Mouse (Mus musculus) cortical plate, adult 2 months (tissue): Measurements from ENCODE around the gene Gjc1. TPM values are rescaled to one million over a fixed set of nuclear protein-coding genes. Genes with fewer than 3 reads are reported as not detected.

Source experiments
- H3K27ac ChIP-seq: fragments of 200-500 bp; 2 replicates; pipeline ENCODE4 v1.5.1; 2012; ENCODE audit warnings: low read length, control low read depth, inconsistent platforms; ENCODE audit not compliant: insufficient read depth
- H3K4me1 ChIP-seq: fragments of 200-500 bp; 2 replicates; pipeline ENCODE4 v1.6.1; 2011; ENCODE audit warnings: low read length; ENCODE audit not compliant: control insufficient read depth, insufficient read depth
- H3K4me3 ChIP-seq: fragments of 200-500 bp; 2 replicates; pipeline ENCODE4 v1.5.1; 2011; ENCODE audit warnings: mild to moderate bottlenecking, low read length, control low read depth; ENCODE audit not compliant: insufficient read depth
- CTCF ChIP-seq: fragments of 200-500 bp; IDR thresholded peaks from 2 replicates; pipeline ENCODE4 v1.5.1; 2011; ENCODE audit warnings: mild to moderate bottlenecking, control low read depth, low read length; ENCODE audit not compliant: insufficient read depth; ENCODE audit errors: extremely low read depth
- POLR2A ChIP-seq: fragments of 200-500 bp; IDR thresholded peaks from 2 replicates; pipeline ENCODE4 v1.6.1; 2011; ENCODE audit warnings: mild to moderate bottlenecking, low read length, control low read depth; ENCODE audit not compliant: insufficient read depth; ENCODE audit errors: extremely low read depth
- polyA plus RNA-seq: library from polyadenylated mRNA; depleted of rRNA; stranded (reverse); fragments of >200 nt; gene quantifications from 2 replicates; pipeline ENCODE4 v1.2.3, GENCODE M21; 2012

The Gjc1 gene
- polyA plus RNA-seq, 1 experiment, result 7.6 TPM

DNA sequence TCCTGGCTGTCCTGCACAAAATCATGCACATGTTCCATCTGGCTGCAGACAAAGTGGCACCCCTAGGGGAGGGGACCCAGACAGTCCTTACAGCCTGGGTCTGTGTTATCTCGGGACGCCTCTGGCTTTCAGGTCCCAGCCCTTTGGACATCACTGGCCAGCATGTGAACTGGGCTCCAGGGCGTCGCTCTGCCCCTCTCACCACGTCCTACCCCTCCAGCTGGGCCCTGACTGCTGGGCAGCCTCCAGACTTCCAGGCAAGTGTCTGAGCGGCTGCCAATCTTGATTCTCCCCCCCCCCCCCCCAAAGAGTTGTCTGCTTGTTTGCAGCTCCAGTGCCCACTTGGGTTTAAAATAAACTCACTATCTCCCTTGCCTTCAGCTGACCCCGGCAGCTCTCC, 36.1 kb downstream of the Gjc1 start:
- Histone ChIP-seq H3K4me1 (no peaks in the 10 kb centered on the region), H3K27ac (no peak overlapping the region), H3K4me3 (no peak overlapping the region)
- TF ChIP-seq CTCF (no peak), POLR2A (no peak)

- no peak for TF ChIP-seq CTCF
- no peak for TF ChIP-seq POLR2A
- H3K27ac ChIP-seq, result no peak overlapping the region
- no peaks in the 10 kb centered on the region for H3K4me1 ChIP-seq
- no peak overlapping the region for H3K4me3 ChIP-seq
Measured at GRCm38 (mm10) chr11:102781523-102781922, 38.0 kb downstream of the Gjc1 start.

GRCm38 (mm10) chr11:102780986-102781351, 38.5 kb downstream of the Gjc1 start:
- Histone ChIP-seq H3K27ac (no peak overlapping the region), H3K4me3 (no peak overlapping the region), H3K4me1 (no peaks in the 10 kb centered on the region)
- TF ChIP-seq POLR2A, result no peak
- no peak for TF ChIP-seq CTCF

DNA sequence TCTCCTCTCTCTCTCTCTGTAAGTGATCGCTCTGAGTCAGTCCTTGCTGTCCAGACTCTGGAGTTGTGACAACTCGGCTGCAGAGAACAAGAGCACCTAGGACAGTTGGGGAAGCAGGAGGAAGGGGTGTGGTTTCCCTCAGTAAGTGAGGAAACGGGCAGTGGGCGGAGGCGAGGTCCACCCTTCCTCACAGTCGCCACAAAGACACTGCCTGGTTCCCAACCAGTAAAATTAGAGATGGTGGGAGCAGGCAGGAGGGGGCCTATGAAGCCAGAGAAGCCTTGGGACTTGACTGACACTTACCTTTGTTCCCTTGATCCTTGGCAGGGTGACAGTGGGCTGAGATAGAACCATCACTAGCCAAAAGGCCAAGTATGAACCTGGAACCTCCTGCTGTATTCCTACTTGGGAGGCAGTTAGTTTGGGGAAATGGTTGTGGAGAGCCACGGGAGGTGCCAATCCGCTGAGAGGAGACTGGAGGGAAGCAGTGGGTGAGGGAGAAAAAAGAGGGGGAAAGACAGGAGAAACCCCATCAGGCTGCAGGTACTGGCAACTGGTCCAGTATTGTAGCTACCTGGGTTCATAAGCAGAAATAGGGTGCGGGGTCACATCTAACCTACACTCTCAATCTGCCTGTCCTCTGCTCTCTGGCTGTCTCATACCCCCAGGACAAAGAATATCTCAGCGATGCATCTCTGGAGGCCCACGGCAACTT, 39.1 kb downstream of the Gjc1 start:
- Histone ChIP-seq H3K4me1 (no peaks in the 10 kb centered on the region), H3K4me3 (no peak overlapping the region), H3K27ac (no peak overlapping the region; the same call in 1 of the 2 replicates)
- TF ChIP-seq CTCF (no peak), POLR2A (peak; percentile 24; the same call in 1 of the 2 replicates)

- Histone ChIP-seq H3K27ac (peak overlapping the region; percentile 22; the same call in 1 of the 2 replicates), H3K4me1 (no peaks in the 10 kb centered on the region), H3K4me3 (no peak overlapping the region)
- TF ChIP-seq CTCF, result no peak
- no peak for TF ChIP-seq POLR2A
Measured at GRCm38 (mm10) chr11:102779824-102780223, 39.7 kb downstream of the Gjc1 start.

GRCm38 (mm10) chr11:102779081-102779638, 40.3 kb downstream of the Gjc1 start:
- Histone ChIP-seq H3K4me1 (no peaks in the 10 kb centered on the region), H3K27ac (no peak overlapping the region; the same call in 1 of the 2 replicates), H3K4me3 (no peak overlapping the region)
- no peak for TF ChIP-seq POLR2A
- TF ChIP-seq CTCF, result no peak

DNA sequence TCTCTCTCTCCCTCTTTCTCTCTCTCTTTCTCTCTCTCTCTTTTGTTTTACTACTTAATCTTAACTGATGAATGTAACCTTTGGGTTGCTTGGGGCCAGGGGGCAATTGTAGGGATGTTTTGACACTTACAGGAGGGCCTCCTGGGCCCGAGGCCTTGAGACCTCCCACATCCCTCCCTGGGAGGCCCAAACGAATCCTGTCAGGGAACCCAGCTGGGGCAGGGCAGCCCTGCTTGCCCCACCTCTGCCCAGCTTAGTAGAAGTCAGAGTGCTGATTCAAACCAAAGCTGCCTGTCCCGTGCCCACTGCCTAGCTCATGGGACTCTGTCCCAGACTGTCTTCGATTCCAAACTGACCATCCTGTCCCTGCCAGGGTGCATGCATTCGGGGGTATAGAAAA, 40.9 kb downstream of the Gjc1 start:
- Histone ChIP-seq H3K27ac (no peak overlapping the region), H3K4me1 (no peaks in the 10 kb centered on the region), H3K4me3 (no peak overlapping the region)
- no peak for TF ChIP-seq POLR2A
- no peak for TF ChIP-seq CTCF

DNA sequence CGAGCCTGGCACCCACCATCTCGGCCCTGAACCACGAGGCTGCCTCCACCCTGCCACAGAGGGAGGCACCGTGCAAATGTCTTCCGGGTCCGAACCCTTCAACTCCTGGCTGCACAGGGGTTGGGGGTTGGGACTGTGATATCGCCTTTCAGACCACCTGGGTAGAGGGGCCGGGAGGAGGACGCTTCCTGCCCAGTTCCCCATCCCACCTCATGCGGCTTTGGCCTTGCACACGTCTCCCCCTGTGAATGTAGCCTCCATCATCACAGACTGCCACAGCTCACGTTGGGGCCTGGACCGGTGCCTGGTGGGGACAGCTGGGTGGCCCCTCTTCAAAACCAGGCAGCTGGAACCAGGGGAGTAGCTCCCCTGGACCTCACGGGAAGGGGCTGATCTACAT, 41.3 kb downstream of the Gjc1 start:
- no peak overlapping the region for H3K27ac ChIP-seq
- no peak overlapping the region for H3K4me3 ChIP-seq
- no peaks in the 10 kb centered on the region for H3K4me1 ChIP-seq
- TF ChIP-seq CTCF (no peak), POLR2A (no peak)

GRCm38 (mm10) chr11:102777598-102777997, 41.9 kb downstream of the Gjc1 start:
- no peak for TF ChIP-seq POLR2A
- peak; percentile 73 for TF ChIP-seq CTCF
- Histone ChIP-seq H3K4me3 (no peak overlapping the region), H3K4me1 (no peaks in the 10 kb centered on the region), H3K27ac (no peak overlapping the region)

GRCm38 (mm10) chr11:102774621-102775141, 44.8 kb downstream of the Gjc1 start:
- peaks cover 8% of the 10 kb centered on the region; the same call in 1 of the 2 replicates for H3K4me1 ChIP-seq
- TF ChIP-seq POLR2A, result no peak
- TF ChIP-seq CTCF, result peak; percentile 35; the same call in 1 of the 2 replicates
- no peak overlapping the region for H3K27ac ChIP-seq
- peak overlapping the region; percentile 14 for H3K4me3 ChIP-seq
